Mouse (Mus musculus) adrenal gland, postnatal 36 days (tissue): ENCODE measurements around the gene Traf6. TPM values are rescaled to one million over a fixed set of nuclear protein-coding genes. Genes with fewer than 3 reads are reported as not detected.
"Not testable (repeated sequence)": the region's sequence is repeated elsewhere in the genome, so short reads cannot be mapped to it uniquely, and the experiment has no call there.

Experiments used
- DNase-seq, 2 experiments: peaks; one replicate each; pipeline ENCODE4 v3.0.0; 2021; ENCODE audit warnings: mixed read lengths in 1 of 2
- total RNA-seq, 2 experiments: library from RNA; stranded (reverse); gene quantifications; 2 replicates each; pipeline ENCODE4 v1.2.3; 2021

Traf6 gene
- total RNA-seq, 2 experiments from 2014 or later, result 19.2 to 20.6 TPM

DNA sequence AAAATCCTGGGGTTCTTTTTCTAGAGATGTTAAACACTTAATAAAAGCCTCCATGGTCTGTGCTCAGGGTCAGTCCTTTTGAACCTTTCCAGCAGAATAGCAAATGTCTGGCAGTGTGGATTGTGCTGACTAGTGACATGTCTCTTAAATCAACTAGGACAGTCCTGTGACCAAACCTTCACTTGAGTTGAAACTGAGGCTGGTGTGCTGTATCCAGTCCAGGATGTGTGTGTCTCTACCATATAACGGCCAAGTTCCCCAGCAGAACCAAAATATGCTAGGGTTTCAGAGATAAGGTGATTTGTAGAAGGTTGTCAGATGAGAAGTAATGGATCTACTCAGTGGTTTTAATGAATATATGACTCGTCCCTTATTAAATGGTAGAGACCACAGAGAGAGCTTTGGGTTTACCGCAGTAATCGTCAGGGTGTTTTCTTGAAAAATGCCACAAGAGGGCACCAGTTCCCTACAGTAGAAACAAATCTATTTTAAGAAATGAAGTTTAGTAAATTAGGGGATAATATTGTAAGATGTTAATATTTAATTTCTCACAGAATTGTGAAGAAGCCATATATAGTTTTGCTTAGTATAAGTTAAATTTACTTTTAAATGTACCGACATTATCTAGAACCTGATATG is 15.5 kb downstream of the Traf6 start:
- DNase-seq, result peak in 1 of 2 experiments; percentile 23

DNA sequence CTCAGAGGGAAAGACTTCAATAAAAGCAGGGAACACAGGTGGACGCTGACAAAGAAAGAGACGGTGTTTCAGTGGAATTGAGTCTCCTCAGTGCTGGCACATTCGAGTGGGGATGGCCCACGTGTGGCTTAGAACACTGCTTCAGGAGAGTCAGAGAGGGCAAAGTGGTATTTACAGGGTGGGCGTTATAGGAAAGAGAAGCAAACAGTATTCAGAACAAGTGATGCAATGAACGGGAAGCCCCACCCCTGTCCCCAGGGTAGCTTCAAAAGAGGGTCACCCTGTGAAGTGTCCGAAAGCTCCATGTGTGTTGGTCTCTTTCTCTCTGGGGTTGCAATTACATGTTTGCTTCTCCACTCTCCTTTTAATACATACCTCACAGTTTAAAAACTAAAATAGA is 17.4 kb downstream of the Traf6 start:
- no peak for DNase-seq

DNA sequence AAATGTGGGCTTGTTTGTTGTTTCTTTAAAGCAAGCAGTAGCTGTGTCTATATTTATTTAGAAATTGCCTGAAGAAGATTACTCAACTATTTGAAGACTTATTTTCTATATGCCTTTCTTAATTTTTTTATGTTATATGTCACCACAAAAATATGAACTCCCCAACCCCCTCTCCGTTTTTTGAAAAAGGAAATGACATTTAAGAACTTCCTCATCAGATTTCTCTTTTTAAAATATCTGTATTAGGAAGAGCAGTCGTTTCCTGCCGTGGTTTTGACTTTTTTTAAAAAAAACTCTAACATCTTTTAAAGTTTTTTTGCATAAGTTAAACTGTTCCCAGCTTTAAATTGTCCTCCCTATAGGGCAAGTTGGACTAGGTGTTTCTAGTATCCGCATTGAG is 21.1 kb downstream of the Traf6 start:
- no peak for DNase-seq

DNA sequence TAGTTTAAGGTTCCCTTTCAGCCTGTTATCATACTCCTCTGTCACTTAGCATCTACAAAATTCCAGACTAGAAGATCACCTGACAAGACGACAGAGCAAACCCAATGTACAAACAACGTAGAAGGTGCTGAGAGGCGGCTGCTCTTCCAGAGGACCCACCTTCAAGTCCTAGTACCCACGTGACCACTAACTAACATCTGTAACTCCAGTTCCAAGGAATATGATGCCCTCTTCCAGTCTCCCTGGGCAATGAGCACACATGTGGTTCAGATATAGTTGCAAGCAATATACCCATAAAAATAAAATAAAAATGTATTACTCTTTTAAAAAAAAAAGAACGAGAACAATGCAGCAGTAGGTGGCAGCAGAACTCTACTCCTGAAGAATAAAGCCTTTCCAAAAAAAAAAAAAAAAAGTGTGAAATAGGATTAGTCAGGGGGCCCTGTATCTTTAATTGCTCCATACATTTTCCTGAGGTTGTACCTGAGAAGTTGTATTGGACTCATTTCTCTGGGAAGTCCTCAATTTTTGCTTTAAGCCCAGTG is 27.8 kb downstream of the Traf6 start:
- DNase-seq, result no peak

DNA sequence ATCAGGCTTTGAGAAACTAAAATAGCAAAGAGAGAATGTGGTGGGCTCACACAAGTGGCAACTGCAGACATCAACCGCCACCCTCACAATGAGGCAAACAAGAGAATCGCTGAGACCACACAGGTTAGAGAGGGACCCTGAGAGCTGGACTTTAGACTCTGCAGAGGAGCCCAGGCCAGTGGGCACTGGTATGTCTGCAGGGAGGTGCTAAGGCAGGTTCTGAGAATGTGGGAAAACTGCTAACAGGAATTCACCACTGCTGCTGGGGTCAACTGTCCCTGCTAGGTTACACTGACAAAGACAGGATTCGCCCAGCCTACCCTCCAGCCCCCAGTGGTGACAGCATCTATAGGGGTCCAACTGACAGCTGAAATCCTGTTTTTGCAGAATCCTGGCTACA is 33.4 kb downstream of the Traf6 start:
- no peak for DNase-seq

DNA sequence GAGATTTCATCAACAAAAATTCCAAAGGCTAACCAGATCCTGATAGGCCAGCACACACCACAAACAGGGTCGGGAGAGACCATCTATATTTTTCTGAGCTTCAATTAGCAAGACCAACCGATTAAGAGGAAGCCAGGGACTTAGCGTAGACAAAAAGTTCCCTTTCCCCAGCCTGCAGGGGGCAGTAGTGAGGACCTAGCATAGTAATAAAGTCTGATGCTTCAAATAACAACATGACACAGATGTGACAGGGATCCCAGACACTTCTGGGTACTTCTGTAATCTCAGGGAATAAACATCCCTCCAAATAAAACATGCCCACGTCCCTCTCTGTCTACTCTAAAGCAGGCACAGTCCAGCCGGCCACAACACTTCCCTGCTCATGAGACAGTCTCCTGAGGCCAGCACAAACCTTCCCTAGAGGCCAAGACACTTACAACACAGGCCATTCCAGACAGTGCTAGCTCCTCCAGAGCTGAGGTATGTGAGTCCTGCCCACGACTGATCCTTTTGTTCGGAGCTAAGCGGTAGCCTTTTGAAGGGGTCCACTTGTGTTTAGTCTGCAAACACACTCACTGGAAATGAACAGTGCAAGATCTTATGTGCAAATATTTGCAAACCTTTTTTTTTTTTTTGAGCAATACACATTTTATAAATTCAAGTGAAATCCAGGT is 37.6 kb downstream of the Traf6 start:
- peak; percentile 28 to 63 for DNase-seq

DNA sequence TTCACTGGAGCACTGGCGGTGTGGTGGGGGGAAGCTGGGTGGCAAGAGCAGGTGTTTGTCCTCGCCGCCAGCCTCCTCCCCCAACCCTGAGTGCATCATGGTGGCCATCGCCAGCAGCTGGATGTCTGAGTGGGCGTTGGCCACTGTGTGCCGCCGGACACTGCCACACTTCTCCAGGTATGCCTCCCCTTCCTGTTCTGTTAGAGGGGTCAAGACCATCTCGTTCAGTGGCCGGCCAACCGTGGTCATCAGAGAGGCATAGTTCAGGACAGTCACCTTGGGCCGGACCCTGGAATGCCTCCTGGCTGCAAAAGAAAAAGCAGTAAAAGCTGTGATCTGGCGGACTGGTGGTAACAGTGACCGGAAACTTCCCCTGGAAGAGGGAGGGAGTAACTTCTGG is 38.9 kb downstream of the Traf6 start:
- no peak for DNase-seq

DNA sequence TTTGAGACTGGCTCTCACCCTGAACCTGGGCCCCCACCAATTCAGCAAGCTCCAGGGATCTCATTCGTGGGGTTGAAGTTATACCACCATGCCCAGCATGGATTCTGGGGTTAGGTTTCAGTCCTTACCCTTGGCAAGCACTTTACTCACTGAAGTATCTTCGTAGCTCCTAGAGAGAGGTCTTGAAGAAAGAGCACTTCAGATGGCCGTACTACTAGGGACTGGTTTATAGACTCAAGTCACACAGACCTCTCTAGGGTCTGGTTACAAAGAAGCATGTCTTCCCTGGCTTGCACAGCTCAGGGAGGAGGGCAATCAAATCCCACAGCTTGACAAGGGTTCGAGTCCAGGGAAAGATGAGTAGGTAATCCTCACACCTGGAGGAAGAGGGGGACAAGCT is 43.6 kb downstream of the Traf6 start:
- no peak for DNase-seq

DNA sequence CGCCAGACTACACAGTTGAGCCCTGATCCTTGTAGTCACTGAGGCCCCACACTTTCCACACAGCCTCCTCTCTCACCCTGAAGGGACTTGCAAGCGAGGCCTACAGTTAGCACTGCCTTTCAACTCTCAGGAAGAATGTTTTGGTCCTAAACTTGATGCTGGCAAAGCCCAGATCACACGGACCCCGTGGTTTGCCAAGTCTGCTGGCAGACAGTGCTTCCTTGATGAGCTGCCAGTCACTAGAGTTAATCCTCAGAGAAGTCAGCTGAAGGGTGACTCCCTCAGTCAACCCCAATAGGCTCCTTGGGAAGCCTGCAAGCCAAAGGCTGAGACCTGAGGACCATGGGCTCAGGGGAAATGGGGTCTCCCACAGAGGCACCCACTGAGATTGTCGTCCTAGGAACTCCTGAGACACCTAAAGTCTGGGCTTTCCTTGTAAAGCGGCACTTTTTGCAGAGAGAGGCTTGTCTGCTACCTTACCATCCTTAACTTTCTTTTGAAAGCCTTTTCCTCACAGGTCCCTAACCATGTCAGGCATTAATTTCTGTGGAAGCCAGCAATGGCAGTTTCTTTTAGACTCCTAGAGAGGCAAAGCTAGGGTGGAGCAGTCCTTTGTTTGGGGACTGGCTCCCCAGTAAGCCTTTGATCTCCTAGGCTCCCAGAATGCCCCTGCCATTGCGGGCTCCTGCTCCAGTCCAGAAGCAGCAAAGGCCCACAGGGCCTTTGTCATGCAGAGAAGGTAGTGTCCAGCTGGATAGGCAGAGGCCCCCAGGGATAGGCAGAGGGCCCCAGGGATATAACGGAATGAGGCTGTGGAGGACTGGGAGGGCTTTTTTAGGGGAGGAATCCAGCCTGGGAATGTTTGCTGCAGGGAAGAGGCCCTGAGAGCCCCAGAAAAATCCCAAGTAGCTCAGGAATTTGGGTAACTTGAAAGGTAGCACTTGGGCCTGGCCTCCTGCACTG is 44.4 kb downstream of the Traf6 start:
- DNase-seq, result peak; percentile 11 to 24

DNA sequence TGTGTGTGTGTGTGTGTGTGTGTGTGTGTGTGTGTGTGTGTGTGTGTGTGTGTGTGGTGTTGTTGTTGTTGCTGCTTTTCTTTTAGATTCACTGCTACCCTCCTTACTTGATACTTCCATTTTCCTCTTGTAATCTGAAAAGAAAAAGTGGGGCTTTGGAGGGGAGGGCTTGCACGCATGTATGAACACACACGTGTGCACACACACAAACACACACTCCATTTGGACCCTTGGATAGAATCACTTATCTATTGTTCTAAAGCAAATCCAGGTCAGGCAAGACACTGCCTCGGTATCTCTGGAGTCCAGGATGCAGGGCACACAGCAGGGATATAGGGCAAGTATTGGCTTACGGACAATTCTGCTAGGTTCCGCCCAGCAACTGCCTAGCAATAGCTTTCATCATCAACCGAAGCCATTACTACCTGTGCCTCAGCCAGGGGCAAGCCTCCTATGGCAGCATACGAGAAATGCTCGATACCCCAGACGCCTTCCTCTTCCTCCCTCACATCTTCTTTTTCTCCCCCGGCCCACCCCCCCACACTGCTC is 45.2 kb downstream of the Traf6 start:
- no peak for DNase-seq

DNA sequence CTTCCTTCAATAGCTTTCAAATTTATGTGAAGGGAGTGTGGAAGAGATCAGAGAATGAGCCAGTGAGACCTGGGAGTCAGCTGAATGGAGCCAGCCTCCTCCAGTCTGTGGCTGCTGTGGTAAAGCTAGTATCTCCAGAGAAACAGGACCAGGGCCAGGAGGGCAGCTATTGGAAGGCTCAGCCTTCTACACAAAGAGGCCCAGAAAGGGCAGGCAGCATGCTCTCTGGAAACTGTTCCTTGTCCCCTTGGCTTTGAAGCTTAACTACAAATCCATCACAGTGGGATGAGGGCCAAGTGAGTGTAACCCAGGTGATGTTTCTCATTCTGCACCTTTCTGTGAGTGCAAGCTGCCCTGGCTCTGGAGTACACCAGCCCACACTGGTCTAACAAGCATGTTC is 49.6 kb downstream of the Traf6 start:
- DNase-seq, result no peak

DNA sequence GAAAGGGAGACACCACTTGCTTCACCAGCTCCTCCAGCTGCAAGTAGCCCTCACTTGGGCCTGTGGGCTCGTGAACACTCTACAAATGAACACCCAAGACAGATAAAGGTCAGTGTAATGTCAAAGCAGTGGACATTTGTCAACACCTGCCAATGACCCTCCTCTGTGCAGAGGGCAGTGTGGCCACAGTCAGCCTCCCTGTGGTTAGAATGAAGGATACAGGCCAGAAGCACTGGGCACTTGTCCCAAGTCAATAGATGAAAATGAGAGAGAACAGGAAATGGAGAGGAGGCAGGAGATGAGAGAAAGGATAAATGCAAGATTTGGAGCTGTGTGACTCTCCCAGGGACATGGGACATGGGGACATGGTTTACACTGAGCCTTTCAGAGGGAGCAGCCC is 51.2 kb downstream of the Traf6 start:
- no peak for DNase-seq

DNA sequence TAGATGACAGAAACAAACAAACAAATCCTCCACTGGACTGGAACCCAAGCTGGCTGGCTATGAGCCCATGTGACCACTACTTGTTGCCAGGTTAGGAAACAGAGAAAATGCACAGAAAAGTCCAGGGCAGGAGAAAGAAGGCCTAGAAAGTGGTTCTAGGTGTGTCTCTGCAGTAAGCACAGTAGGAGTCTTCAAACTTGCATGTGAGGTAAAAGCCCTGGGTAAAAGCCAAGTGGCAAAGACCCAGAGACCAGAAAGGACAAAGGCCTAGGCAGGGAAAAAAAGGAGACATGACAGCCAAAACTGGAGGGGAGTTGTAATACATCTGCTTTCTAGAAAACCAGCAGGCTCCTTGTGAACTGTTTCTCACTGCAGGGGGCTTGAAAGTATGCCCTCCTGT is 52.7 kb downstream of the Traf6 start:
- peak; percentile 32 to 39 for DNase-seq

DNA sequence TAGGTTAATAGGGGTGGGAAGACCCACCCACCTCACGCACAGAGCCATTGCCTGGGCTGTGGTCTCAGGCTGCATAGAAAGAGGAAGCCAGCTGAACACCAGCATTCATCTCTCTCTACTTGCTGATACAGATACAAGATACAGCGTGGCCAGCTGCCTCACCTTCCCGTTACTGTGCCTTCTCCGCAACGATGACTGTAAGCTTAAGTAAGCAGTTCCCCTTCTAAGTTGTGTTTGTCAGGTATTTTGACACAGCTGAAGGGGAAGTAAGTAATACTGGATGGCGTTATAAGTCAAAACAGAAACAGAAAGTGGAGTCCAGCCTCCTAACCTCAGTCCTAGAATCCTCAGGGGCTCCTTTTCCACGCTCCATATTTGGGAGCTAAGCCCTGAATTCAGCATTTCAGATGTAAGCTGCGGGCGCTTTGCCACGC is 54.6 kb downstream of the Traf6 start:
- DNase-seq, result no peak

DNA sequence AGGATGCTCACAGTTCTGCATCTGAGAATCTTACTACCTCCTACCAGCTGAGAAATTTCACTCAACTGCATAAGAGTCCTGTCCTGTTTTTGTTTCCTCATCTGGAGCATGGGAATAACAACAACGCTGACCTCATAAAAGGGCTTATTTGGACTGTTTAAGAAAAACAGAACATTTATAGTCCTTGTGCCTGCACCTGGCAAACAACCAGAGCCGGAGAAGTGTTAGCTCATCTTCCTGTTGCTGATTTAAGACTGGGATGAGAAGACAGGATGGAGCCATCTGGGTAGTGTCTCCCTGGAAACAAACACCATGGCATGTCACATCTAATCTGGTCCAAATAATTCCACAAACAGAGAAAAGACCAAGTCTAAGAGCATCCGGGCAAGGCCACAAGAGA is 55.3 kb downstream of the Traf6 start:
- DNase-seq, result peak in 1 of 2 experiments; percentile 8

DNA sequence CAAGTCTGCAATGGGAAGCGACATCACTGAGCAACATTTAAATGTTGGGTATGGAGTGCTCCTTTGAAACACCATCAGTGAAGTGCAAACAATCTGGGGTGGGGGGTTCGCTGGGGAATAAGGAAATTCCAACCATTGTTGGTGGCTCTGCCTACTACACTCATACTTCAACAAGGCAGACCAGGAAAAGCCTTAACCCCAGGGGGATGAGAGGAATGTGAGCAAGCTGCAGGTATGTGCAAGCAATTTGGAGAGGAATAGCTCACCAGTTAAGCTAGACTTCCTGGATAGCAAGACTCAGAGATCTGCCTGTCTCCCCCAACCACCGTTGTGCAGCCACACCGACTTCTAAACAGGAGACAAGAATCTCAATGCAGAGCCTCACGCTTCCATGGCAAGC is 61.7 kb downstream of the Traf6 start:
- DNase-seq, result no peak

DNA sequence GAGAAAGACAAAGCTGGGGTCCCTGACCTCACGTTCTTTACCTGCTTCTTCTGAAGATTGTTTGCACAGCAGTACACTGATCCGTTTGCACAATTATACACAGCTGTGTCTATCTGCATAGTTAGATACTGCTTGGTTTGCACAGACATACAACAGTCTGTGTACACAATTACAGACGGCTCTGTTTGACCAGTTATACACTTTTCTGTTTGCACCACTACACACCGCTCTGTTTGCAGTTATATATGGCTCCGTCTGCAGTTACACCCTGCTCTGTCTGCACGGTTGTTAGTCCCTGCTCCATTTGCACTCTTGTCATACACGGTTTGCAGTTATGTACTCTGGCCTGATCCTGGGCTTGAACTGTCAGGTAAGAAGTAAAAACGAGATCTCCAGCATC is 63.4 kb downstream of the Traf6 start:
- DNase-seq, result no peak

DNA sequence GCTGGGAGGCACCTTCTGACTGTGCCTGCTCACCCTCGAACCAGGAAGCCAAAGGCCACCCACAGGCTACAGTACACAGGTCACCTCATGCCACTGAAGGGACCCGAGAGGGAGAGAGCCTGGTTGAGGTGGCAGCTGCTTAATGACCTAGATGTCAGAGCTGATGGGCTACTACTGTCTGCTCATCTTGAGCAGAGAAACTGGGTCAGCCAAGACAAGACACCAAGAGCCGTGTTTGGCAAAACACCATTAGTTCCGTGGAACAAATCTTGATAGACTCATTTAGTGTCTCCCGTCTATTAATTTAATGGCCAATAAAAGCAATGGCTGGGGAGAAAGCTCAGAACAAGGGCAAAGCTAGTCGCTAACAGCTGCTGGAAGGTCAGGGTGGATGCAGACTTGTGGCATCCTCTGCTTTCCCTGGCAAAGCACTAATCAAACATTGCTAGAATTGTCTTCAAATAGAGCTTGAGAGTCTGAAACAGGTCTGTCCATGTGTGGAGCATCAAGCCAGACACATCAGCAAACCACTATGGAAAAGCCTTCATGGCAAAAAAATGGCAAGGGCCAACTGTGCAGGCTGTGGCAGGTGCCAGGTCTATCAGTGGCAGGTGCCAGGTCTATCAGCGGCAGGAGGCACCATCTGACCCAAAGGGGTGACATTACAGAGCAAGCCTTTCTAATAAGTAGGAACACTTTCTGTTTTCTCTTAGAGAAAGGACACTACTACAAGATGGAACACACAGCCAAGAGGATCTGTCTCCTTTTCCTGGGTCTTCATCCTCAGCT is 64.0 kb downstream of the Traf6 start:
- no peak for DNase-seq

DNA sequence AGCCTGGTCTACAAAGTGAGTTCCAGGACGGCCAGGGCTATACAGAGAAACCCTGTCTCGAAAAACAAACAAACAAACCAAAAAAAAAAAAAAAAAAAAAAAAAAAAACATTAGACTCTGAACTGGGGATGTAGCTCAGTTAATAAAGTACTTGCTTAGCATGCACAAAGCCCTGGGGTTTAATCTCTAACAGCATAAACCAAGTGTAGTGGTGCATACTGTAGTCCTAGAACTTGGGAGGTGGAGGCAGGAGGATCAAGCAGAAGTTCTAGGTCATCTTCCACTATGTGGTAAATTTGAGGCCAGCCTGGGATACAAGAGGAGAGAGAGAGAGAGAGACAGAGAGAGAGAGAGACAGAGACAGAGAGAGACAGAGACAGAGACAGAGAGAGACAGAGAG is 67.4 kb downstream of the Traf6 start:
- not testable (repeated sequence) for DNase-seq

DNA sequence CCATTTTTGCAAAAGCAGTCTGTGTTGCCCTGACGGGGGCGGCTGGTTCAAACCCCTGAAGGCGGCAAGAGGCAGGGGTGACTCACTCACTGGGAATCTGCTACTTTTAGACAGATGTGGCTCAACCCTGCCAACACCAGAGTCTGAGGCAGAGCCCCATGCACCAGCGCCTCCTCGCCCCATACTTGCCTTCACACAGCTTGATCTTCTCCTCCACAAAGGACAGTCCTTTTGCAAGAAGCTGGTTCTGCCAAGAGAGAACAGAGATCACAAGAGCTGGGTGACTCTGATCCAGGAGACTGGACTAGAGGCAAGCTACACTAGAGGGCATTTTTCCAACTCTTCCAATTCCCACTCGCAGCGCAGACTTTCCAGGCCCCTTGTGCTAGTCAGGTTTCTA is 68.3 kb downstream of the Traf6 start:
- peak in 1 of 2 experiments; percentile 22 for DNase-seq
